Comparison of ENCODE assay signal across 10 mouse cellular contexts in the genomic region with DNA sequence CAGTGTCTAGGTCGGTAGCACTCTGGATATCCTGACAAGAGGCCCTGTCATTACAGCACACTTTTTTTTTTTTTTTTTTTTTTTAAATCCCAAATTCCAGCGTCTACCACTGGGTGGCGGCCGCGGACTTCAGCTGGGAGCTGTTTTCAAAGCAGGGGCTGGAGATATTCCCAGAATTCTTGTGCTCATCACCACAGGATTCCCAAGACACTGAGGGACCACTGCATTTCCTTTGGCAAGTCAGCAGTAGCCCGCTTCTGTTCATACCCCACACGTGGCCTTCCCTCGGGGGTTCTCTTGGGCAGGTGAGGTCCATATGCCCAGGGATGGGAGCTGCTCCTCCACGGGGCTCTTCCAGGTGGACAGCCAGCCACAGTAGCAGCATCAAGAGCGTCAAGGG. TPM values are rescaled to one million over a fixed set of nuclear protein-coding genes. Genes with fewer than 3 reads are reported as not detected.
DNase-seq lines count a peak whose midpoint lies in the region; ATAC-seq and TF ChIP-seq lines count a peak whose summit lies in the region.
"Had no signal": no experiment of that assay in that cellular context is flagged by ENCODE, and none has a peak within 500 bp of the region (broad histone marks: within the 10 kb centered on the region; RNA-seq: fewer than 3 reads in every experiment).

No protein-coding gene starts in this region.

- no peak overlapping the region for H3K9ac ChIP-seq in kidney, embryonic 16.5 days (replicated peaks; ENCODE audit: low read length)
- H3K9ac ChIP-seq in neural tube, embryonic 15.5 days (replicated peaks): no peak overlapping the region

- H3K4me2 ChIP-seq in kidney, embryonic 16.5 days (replicated peaks; ENCODE audit: low read depth, low read length): no peak overlapping the region
- H3K4me2 ChIP-seq in neural tube, embryonic 15.5 days: peak overlapping the region; percentile 45

- H3K36me3 ChIP-seq in kidney, adult 2 months (ENCODE audit: control insufficient read depth, insufficient read depth, low read length): no peaks in the 10 kb centered on the region
- H3K36me3 ChIP-seq in kidney, embryonic 16.5 days (ENCODE audit: insufficient read depth, low read length): no peaks in the 10 kb centered on the region
- H3K36me3 ChIP-seq in neural tube, embryonic 15.5 days: no peaks in the 10 kb centered on the region

- no peak for TF ChIP-seq POLR2A in kidney, adult 2 months (IDR thresholded peaks at IDR 0.05; ENCODE audit: low read depth, low read length)

- no peak overlapping the region for H3K4me3 ChIP-seq in kidney, adult 2 months (ENCODE audit: insufficient read depth, low read depth, low read length)
- no peak overlapping the region for H3K4me3 ChIP-seq in kidney, embryonic 16.5 days (ENCODE audit: low read length)
- no peak overlapping the region for H3K4me3 ChIP-seq in neural tube, embryonic 15.5 days (replicated peaks)
- H3K4me3 ChIP-seq: erythroblast, embryonic 14.5 days had no signal

- intact Hi-C loops in left cerebral cortex, postnatal 14 days (cut with DNase I): loop anchor here (1.0 to 5.0 kb wide), 2 partner anchors 90 to 311 kb away; a partner anchor contains a TSS

- ATAC-seq in kidney, embryonic 16.5 days (ENCODE audit: low FRiP score, low TSS enrichment): no peak
- ATAC-seq in neural tube, embryonic 15.5 days (ENCODE audit: low FRiP score): peak; percentile 38; the same call in 1 of the 2 replicates

- DNase-seq in kidney, adult 2 months: peak; percentile 12
- peak; percentile 74 for DNase-seq in Muller cell, postnatal 12 days (ENCODE audit: inconsistent ontology term)
- peak; percentile 61 for DNase-seq in cerebellum, adult 9-10 months
- peak; percentile 31 to 39 for DNase-seq in frontal cortex, postnatal 36 days (ENCODE audit: low spot score in 2 of 2)
- DNase-seq in left cerebral cortex, postnatal 14 days (ENCODE audit: low spot score in 2 of 2): peak; percentile 61 to 67
- no peak for DNase-seq in thymus, postnatal 10 days (ENCODE audit: low spot score in 2 of 2)

- no peaks in the 10 kb centered on the region for H3K4me1 ChIP-seq in kidney, adult 2 months (ENCODE audit: control insufficient read depth, insufficient read depth, low read length)
- 0 out of 2 replicates have a peak, but pooled peaks cover 6% of the 10 kb centered on the region for H3K4me1 ChIP-seq in kidney, embryonic 16.5 days (ENCODE audit: insufficient read depth, low read length)
- H3K4me1 ChIP-seq in neural tube, embryonic 15.5 days: 0 out of 2 replicates have a peak, but pooled peaks cover 2% of the 10 kb centered on the region

- no peaks in the 10 kb centered on the region for H3K27me3 ChIP-seq in kidney, adult 2 months (replicated peaks; ENCODE audit: control insufficient read depth, insufficient read depth, low read length)
- no peaks in the 10 kb centered on the region for H3K27me3 ChIP-seq in kidney, embryonic 16.5 days (ENCODE audit: insufficient read depth, low read length)
- H3K27me3 ChIP-seq in neural tube, embryonic 15.5 days (replicated peaks): no peaks in the 10 kb centered on the region; the same call in 1 of the 2 replicates

- H3K27ac ChIP-seq in kidney, adult 2 months (ENCODE audit: insufficient read depth, low read depth, low read length): no peak overlapping the region
- H3K27ac ChIP-seq in kidney, embryonic 16.5 days (ENCODE audit: low read length): no peak overlapping the region
- no peak overlapping the region for H3K27ac ChIP-seq in neural tube, embryonic 15.5 days (replicated peaks)

- 17% methylated on average over 10 of the region's 10 CpGs for WGBS in kidney, adult 2 months
- WGBS in kidney, embryonic 16.5 days: 22% methylated on average over 10 of the region's 10 CpGs
- WGBS in neural tube, embryonic 15.5 days: 19% methylated on average over 10 of the region's 10 CpGs

- H3K9me3 ChIP-seq in kidney, embryonic 16.5 days (ENCODE audit: low read length): no peaks in the 10 kb centered on the region
- H3K9me3 ChIP-seq in neural tube, embryonic 15.5 days (replicated peaks): no peaks in the 10 kb centered on the region

- peak; percentile 45 for TF ChIP-seq CTCF in kidney, adult 2 months (conservative IDR thresholded peaks at IDR 0.05; ENCODE audit: insufficient read depth, insufficient read length, low read depth, low read length)

RNA-seq across cellular contexts. Expression of a gene that starts 2.9 kb away (rescaled TPM):
- not detected in 2 replicates for polyA plus RNA-seq in kidney, adult 2 months (2012; rRNA removed)
- polyA plus RNA-seq in kidney, embryonic 16.5 days (2015; fragmentation: Nextera tagmentation; extraction: Ambion mirVana): not detected in 2 replicates
- total RNA-seq in left cerebral cortex, postnatal 14 days (2021): not detected
- not detected in 2 replicates for polyA plus RNA-seq in neural tube, embryonic 15.5 days (2015; fragmentation: Nextera tagmentation; extraction: Ambion mirVana)
- polyA plus RNA-seq: erythroblast, embryonic 14.5 days; lung, embryonic 16.5 days had no signal

RNA-seq across cellular contexts. Expression of a gene that starts 25.5 kb away (rescaled TPM):
- not detected in 2 replicates for polyA plus RNA-seq in kidney, adult 2 months (2012; rRNA removed)
- polyA plus RNA-seq in kidney, embryonic 16.5 days (2015; fragmentation: Nextera tagmentation; extraction: Ambion mirVana): not detected in 2 replicates
- not detected for total RNA-seq in left cerebral cortex, postnatal 14 days (2021)
- polyA plus RNA-seq in neural tube, embryonic 15.5 days (2015; fragmentation: Nextera tagmentation; extraction: Ambion mirVana): not detected in 2 replicates
- polyA plus RNA-seq: erythroblast, embryonic 14.5 days; lung, embryonic 16.5 days had no signal

RNA-seq across cellular contexts. Expression of a gene that starts 36.5 kb away (rescaled TPM):
- not detected in 2 replicates for polyA plus RNA-seq in kidney, adult 2 months (2012; rRNA removed)
- not detected in 2 replicates for polyA plus RNA-seq in kidney, embryonic 16.5 days (2015; fragmentation: Nextera tagmentation; extraction: Ambion mirVana)
- total RNA-seq in left cerebral cortex, postnatal 14 days (2021): not detected
- polyA plus RNA-seq in neural tube, embryonic 15.5 days (2015; fragmentation: Nextera tagmentation; extraction: Ambion mirVana): not detected in 2 replicates
- polyA plus RNA-seq: erythroblast, embryonic 14.5 days; lung, embryonic 16.5 days had no signal

RNA-seq across cellular contexts. Expression of a gene that starts 47.7 kb away (rescaled TPM):
- polyA plus RNA-seq in kidney, adult 2 months (2012; rRNA removed): 242 and 288 TPM in 2 replicates
- polyA plus RNA-seq in kidney, embryonic 16.5 days (2015; fragmentation: Nextera tagmentation; extraction: Ambion mirVana): 348 and 378 TPM in 2 replicates
- 100 to 1,000 TPM; 220 to 227 TPM for total RNA-seq in left cerebral cortex, postnatal 14 days (2021)
- polyA plus RNA-seq in neural tube, embryonic 15.5 days (2015; fragmentation: Nextera tagmentation; extraction: Ambion mirVana): 343 and 359 TPM in 2 replicates

RNA-seq across cellular contexts. Expression of a gene that starts 49.7 kb away (rescaled TPM):
- not detected in 2 replicates for polyA plus RNA-seq in kidney, adult 2 months (2012; rRNA removed)
- not detected in 2 replicates for polyA plus RNA-seq in kidney, embryonic 16.5 days (2015; fragmentation: Nextera tagmentation; extraction: Ambion mirVana)
- not detected for total RNA-seq in left cerebral cortex, postnatal 14 days (2021)
- not detected in 2 replicates for polyA plus RNA-seq in neural tube, embryonic 15.5 days (2015; fragmentation: Nextera tagmentation; extraction: Ambion mirVana)
- polyA plus RNA-seq: erythroblast, embryonic 14.5 days; lung, embryonic 16.5 days had no signal

Comparison
In these comparisons a context has a peak if more than half of its experiments do, and no peak if none do; other contexts are left out.
1. DNase-seq: peak in kidney, adult 2 months (single experiment), Muller cell, postnatal 12 days (single experiment), cerebellum, adult 9-10 months (single experiment), frontal cortex, postnatal 36 days (2 of 2) and left cerebral cortex, postnatal 14 days (2 of 2); none in thymus, postnatal 10 days (0 of 2).